Mouse (Mus musculus) bone marrow macrophage, adult 2 months (primary cell): ENCODE measurements at regions not wholly inside any gene's neighbourhood (a gene's known extent, or its start where the extent isn't known, plus 50 kb on each side); places are given as distances from the start of the nearest gene placed in this dataset.

Experiments
- CTCF ChIP-seq: IDR thresholded peaks from 2 replicates; pipeline ENCODE4 v1.5.1; 2012; ENCODE audit warnings: low read depth, mild to moderate bottlenecking, low read length, moderate library complexity
- POLR2A ChIP-seq: IDR thresholded peaks from 2 replicates; pipeline ENCODE4 v1.6.1; 2012; ENCODE audit warnings: mild to moderate bottlenecking, low read depth, low read length, borderline replicate concordance

DNA sequence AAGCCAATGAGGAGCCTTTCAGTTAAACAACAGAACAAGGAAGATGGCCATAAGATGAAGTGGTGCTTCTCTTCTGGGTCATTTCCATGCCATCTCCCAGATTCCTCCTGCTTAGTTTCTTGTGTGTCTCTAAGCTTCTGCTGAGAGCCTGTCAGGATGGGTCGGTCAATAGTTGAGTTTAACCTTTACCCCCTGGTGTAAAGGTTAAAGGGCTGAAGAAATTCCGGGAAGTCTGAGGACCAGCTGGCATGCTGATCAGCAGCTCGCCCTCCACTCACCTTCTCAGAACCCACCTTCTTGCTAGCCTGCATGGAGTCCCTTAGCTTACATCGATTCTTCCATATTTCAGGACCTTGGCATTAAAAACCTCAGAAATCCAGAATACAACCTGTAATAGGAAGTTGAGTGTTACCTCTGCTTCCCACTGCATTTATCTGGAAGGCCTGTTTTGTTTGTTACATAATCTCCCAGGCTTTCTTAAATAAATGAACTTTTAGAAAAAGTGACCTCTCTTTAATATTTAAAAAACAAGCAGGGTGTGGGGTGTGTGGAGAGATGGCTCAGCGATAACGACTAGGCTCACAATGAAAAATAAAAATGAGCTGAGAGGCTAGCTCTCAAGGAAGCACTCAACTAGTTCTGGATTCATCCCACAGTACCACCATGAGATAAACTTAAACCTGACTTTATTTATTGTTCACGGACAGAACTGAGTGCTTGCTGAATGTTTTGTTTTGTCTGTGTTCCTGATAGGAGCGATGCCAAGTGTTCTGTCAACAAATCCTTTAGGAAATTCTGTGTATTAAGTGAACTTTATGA lies 225.9 kb upstream of the Arrdc4 start:
- no peak for TF ChIP-seq CTCF
- TF ChIP-seq POLR2A = no peak
